Mouse (Mus musculus): ENCODE results near the gene Efhc2. TPM values are rescaled to one million over a fixed set of nuclear protein-coding genes. Genes with fewer than 3 reads are reported as not detected.
A peak's percentile ranks its signal among the peaks of the same experiment; 100 is the strongest.

The Efhc2 gene
- total RNA-seq (2014; fragmentation: Nextera tagmentation) (not detected in 2 replicates), total RNA-seq (2017) (not detected in 2 replicates)

DNA sequence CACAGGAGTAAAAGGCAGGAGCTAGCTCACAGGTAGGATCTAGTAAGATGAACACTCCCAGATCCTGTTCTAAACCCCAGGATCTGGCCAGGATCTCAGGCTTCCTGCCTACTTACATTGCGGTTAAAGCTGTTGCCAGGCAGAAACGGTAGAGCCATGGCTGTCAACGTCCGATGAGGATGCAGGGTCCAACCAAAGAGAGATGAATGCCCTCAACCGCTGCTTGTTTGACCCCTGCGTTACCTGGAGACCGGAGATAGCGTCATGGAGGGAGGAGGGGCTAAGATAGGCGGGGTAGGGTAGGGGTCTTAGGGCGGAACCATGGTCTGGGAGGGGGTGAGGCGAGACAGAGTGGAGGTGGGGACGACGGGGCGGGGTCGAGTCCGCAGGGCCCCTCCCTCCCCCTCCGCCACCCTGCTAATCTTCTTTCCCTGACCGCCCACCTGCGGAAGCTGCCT, at the start of gene Efhc2:
TSS of gene Efhc2 (minus strand) at position 243 of the 458 bp plus-strand sequence.
- ATAC-seq (replicated peaks; ENCODE audit: poor library complexity, severe bottlenecking): peak; percentile 68

DNA sequence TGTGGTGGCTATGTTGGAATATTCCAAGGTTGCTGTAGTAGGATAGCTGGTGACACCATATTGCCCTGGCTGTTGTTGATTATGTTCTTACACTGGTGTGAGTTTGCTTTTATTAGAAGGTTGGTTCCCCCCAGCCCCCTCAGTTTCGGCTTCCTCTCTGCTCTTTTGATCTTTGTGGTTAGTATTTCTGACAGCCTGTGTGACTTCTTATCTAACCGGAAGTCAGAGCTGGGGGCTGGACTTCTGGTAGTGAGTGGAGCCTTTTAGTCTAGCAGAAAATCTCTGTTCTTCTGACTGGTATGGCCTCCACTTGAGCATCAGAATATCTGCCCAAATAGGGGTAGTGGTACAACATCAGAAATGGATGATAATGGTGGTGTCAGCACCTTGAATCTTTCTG, 45.9 kb upstream of the Efhc2 start:
- no peak for ATAC-seq (replicated peaks; ENCODE audit: poor library complexity, severe bottlenecking)

- no peak; the same call in 1 of the 2 replicates for ATAC-seq (replicated peaks; ENCODE audit: poor library complexity, severe bottlenecking)
These were observed 18.8 kb downstream of the Efhc2 start for GRCm38 (mm10) chrX:17300349-17300880.

DNA sequence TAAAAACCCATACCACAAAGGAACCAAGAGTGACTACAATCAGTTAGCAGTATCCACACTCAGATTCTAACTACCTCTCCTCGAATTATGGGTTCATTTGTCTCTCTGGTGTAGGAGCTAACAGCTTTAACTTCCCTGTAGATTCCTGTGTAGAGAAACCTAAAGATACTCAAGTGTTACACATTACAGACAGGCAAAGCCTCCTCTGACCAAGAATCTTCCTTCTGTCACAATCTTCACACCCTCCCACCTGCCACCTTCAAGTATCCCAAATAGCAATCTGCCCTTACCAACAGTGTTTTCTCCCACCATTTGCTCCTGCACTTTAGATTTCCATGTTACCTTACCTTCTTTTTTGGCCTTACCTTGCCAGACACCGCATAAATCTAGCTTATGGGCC, 35.3 kb downstream of the Efhc2 start:
- no peak for ATAC-seq (replicated peaks; ENCODE audit: poor library complexity, severe bottlenecking)

DNA sequence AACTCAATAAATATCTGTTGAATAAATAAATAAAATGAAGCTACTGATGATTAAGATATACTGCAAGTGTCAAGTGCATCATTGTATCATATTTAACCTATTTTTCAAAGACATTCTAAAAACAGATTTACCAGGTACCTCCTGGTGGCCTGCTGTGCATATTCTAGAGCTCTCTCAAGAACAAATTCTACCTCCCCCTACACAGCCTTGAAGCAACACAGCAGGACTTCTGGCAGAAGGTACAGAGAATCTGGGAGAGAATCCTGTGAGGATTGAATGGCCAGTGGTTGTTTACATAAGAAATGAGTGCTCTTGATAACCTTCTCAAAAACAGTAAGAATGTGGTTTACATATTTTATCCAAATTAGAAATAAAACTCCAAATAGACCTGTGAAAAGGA, 94.0 kb downstream of the Efhc2 start:
- ATAC-seq (replicated peaks; ENCODE audit: poor library complexity, severe bottlenecking): no peak

DNA sequence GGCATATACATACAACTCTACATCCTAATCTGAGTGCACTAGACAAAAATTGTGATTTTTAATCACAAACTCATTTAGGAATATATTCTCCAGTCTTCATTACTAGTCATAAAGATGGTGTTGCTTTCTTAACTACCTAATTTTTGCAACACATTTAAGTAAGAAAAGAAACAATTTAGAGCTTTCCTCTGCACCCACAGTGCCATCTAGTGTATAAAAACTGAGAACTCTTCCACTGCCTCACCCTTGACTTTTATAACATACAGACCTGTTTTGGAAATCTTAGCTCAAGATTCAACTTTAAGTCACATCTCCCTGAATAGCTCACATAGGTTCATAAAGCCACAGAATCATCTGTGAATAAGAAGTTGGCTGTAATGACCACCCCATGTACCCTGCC, 101.7 kb downstream of the Efhc2 start:
- no peak for ATAC-seq (replicated peaks; ENCODE audit: poor library complexity, severe bottlenecking)

DNA sequence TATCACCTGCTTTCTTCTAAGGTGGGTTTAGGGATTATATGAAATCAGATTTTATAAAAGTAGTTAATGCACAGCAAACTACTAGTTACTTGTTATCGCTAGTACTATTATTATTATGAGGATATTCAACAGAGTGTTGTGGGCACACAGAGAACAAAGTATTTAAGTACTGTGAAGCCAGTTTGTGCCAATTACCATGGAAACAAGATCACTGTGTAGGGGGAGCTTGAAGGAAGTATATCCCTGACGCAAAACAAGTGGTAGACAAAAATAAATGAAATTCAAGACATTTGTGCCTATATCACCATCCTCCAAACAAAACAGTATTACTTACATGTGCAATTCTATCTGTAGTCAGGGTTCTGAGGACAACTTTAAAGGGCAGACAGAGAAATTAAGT, 105.7 kb downstream of the Efhc2 start:
- no peak for ATAC-seq (replicated peaks; ENCODE audit: poor library complexity, severe bottlenecking)

DNA sequence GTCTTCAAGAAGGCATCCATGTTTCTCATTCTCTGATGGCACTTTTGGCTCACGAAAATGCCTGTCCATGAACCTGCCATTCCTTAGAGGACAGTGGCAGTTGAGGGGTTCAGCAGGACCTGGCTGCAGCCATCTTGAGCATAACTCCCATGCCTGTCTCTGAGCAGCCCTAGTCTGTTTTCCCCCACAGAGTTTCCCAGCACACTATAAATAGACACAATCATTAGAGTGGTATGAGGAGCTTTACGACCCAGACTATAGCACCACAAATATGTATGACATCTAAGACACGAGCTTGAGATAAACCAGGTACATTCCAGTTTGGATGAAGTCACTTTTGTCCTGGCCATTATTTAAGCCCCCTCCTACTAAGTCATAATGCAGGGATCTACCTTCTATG, 143.4 kb downstream of the Efhc2 start:
- ATAC-seq (replicated peaks; ENCODE audit: poor library complexity, severe bottlenecking): no peak

- ATAC-seq (replicated peaks; ENCODE audit: poor library complexity, severe bottlenecking): no peak
These were observed 153.5 kb downstream of the Efhc2 start for GRCm38 (mm10) chrX:17165638-17166037.

Data from granulocyte monocyte progenitor cell, adult 5-6 weeks (primary cell).